Mouse (Mus musculus): ENCODE results near the gene Tmem38b.

The Tmem38b gene

GRCm38 (mm10) chr4:53824831-53825230 lies 1.0 kb upstream of the Tmem38b start:
- Histone ChIP-seq H3K4me3 (replicated peaks; ENCODE audit: low read length) (no peak overlapping the region), H3K36me3 (ENCODE audit: insufficient read depth, low read length) (no peaks in the 10 kb centered on the region), H3K4me1 (replicated peaks; ENCODE audit: low read depth, low read length) (peaks cover 9% of the 10 kb centered on the region), H3K27me3 (ENCODE audit: insufficient read depth, low read length) (no peaks in the 10 kb centered on the region), H3K9me3 (ENCODE audit: low read length) (no peaks in the 10 kb centered on the region)
- TF ChIP-seq CTCF (conservative IDR thresholded peaks at IDR 0.05; ENCODE audit: low read length) (no peak), NANOG (IDR thresholded peaks at IDR 0.05; ENCODE audit: borderline replicate concordance, low read length) (no peak), POU5F1 (IDR thresholded peaks at IDR 0.05; ENCODE audit: borderline replicate concordance, low read length) (no peak)

GRCm38 (mm10) chr4:53826641-53827248 lies 900 bp downstream of the Tmem38b start:
- Histone ChIP-seq H3K27me3 (ENCODE audit: insufficient read depth, low read length) (no peaks in the 10 kb centered on the region), H3K36me3 (ENCODE audit: insufficient read depth, low read length) (no peaks in the 10 kb centered on the region), H3K9me3 (ENCODE audit: low read length) (no peaks in the 10 kb centered on the region), H3K4me1 (replicated peaks; ENCODE audit: low read depth, low read length) (peaks cover 19% of the 10 kb centered on the region), H3K4me3 (replicated peaks; ENCODE audit: low read length) (peak overlapping the region; percentile 99)
- TF ChIP-seq NANOG (IDR thresholded peaks at IDR 0.05; ENCODE audit: borderline replicate concordance, low read length) (no peak), CTCF (conservative IDR thresholded peaks at IDR 0.05; ENCODE audit: low read length) (no peak), POU5F1 (IDR thresholded peaks at IDR 0.05; ENCODE audit: borderline replicate concordance, low read length) (no peak)

- Histone ChIP-seq H3K4me1 (replicated peaks; ENCODE audit: low read depth, low read length) (peaks cover 27% of the 10 kb centered on the region), H3K27me3 (ENCODE audit: insufficient read depth, low read length) (no peaks in the 10 kb centered on the region), H3K9me3 (ENCODE audit: low read length) (no peaks in the 10 kb centered on the region), H3K4me3 (replicated peaks; ENCODE audit: low read length) (no peak overlapping the region), H3K36me3 (ENCODE audit: insufficient read depth, low read length) (peaks cover 2% of the 10 kb centered on the region; the same call in 1 of the 2 replicates)
- TF ChIP-seq CTCF (conservative IDR thresholded peaks at IDR 0.05; ENCODE audit: low read length) = peak; percentile 32; the same call in 1 of the 2 replicates
- TF ChIP-seq NANOG (IDR thresholded peaks at IDR 0.05; ENCODE audit: borderline replicate concordance, low read length) = no peak
- TF ChIP-seq POU5F1 (IDR thresholded peaks at IDR 0.05; ENCODE audit: borderline replicate concordance, low read length) = no peak
Observed at GRCm38 (mm10) chr4:53827869-53828268, 2.0 kb downstream of the Tmem38b start.

GRCm38 (mm10) chr4:53828914-53829313 lies 3.1 kb downstream of the Tmem38b start:
- H3K36me3 ChIP-seq (ENCODE audit: insufficient read depth, low read length) = peaks cover 3% of the 10 kb centered on the region; the same call in 1 of the 2 replicates
- H3K4me3 ChIP-seq (replicated peaks; ENCODE audit: low read length) = no peak overlapping the region
- TF ChIP-seq CTCF (conservative IDR thresholded peaks at IDR 0.05; ENCODE audit: low read length) (no peak), POU5F1 (IDR thresholded peaks at IDR 0.05; ENCODE audit: borderline replicate concordance, low read length) (no peak), NANOG (IDR thresholded peaks at IDR 0.05; ENCODE audit: borderline replicate concordance, low read length) (no peak)
- peaks cover 30% of the 10 kb centered on the region for H3K4me1 ChIP-seq (replicated peaks; ENCODE audit: low read depth, low read length)
- no peaks in the 10 kb centered on the region for H3K27me3 ChIP-seq (ENCODE audit: insufficient read depth, low read length)
- no peaks in the 10 kb centered on the region for H3K9me3 ChIP-seq (ENCODE audit: low read length)

- Histone ChIP-seq H3K4me3 (replicated peaks; ENCODE audit: low read length) (no peak overlapping the region), H3K27me3 (ENCODE audit: insufficient read depth, low read length) (no peaks in the 10 kb centered on the region), H3K9me3 (ENCODE audit: low read length) (no peaks in the 10 kb centered on the region), H3K4me1 (replicated peaks; ENCODE audit: low read depth, low read length) (peaks cover 38% of the 10 kb centered on the region), H3K36me3 (ENCODE audit: insufficient read depth, low read length) (peaks cover 3% of the 10 kb centered on the region; the same call in 1 of the 2 replicates)
- TF ChIP-seq POU5F1 (IDR thresholded peaks at IDR 0.05; ENCODE audit: borderline replicate concordance, low read length) (no peak), NANOG (IDR thresholded peaks at IDR 0.05; ENCODE audit: borderline replicate concordance, low read length) (no peak), CTCF (conservative IDR thresholded peaks at IDR 0.05; ENCODE audit: low read length) (no peak)
Observed at GRCm38 (mm10) chr4:53830016-53830415, 4.2 kb downstream of the Tmem38b start.

- TF ChIP-seq CTCF (conservative IDR thresholded peaks at IDR 0.05; ENCODE audit: low read length) = no peak
- no peak for TF ChIP-seq NANOG (IDR thresholded peaks at IDR 0.05; ENCODE audit: borderline replicate concordance, low read length)
- no peak for TF ChIP-seq POU5F1 (IDR thresholded peaks at IDR 0.05; ENCODE audit: borderline replicate concordance, low read length)
- H3K27me3 ChIP-seq (ENCODE audit: insufficient read depth, low read length) = no peaks in the 10 kb centered on the region
- no peak overlapping the region for H3K4me3 ChIP-seq (replicated peaks; ENCODE audit: low read length)
- no peaks in the 10 kb centered on the region for H3K9me3 ChIP-seq (ENCODE audit: low read length)
- H3K36me3 ChIP-seq (ENCODE audit: insufficient read depth, low read length) = peaks cover 3% of the 10 kb centered on the region; the same call in 1 of the 2 replicates
- peaks cover 42% of the 10 kb centered on the region for H3K4me1 ChIP-seq (replicated peaks; ENCODE audit: low read depth, low read length)
Observed at GRCm38 (mm10) chr4:53830579-53830978, 4.7 kb downstream of the Tmem38b start.

- no peaks in the 10 kb centered on the region for H3K9me3 ChIP-seq (ENCODE audit: low read length)
- H3K36me3 ChIP-seq (ENCODE audit: insufficient read depth, low read length) = peaks cover 3% of the 10 kb centered on the region; the same call in 1 of the 2 replicates
- no peaks in the 10 kb centered on the region for H3K27me3 ChIP-seq (ENCODE audit: insufficient read depth, low read length)
- TF ChIP-seq CTCF (conservative IDR thresholded peaks at IDR 0.05; ENCODE audit: low read length) = no peak
- no peak for TF ChIP-seq NANOG (IDR thresholded peaks at IDR 0.05; ENCODE audit: borderline replicate concordance, low read length)
- no peak for TF ChIP-seq POU5F1 (IDR thresholded peaks at IDR 0.05; ENCODE audit: borderline replicate concordance, low read length)
- peaks cover 47% of the 10 kb centered on the region for H3K4me1 ChIP-seq (replicated peaks; ENCODE audit: low read depth, low read length)
- no peak overlapping the region for H3K4me3 ChIP-seq (replicated peaks; ENCODE audit: low read length)
Observed at GRCm38 (mm10) chr4:53832321-53832720, 6.5 kb downstream of the Tmem38b start.

- no peaks in the 10 kb centered on the region for H3K27me3 ChIP-seq (ENCODE audit: insufficient read depth, low read length)
- no peak for TF ChIP-seq POU5F1 (IDR thresholded peaks at IDR 0.05; ENCODE audit: borderline replicate concordance, low read length)
- TF ChIP-seq NANOG (IDR thresholded peaks at IDR 0.05; ENCODE audit: borderline replicate concordance, low read length) = no peak
- no peak for TF ChIP-seq CTCF (conservative IDR thresholded peaks at IDR 0.05; ENCODE audit: low read length)
- H3K9me3 ChIP-seq (ENCODE audit: low read length) = no peaks in the 10 kb centered on the region
- no peak overlapping the region for H3K4me3 ChIP-seq (replicated peaks; ENCODE audit: low read length)
- H3K4me1 ChIP-seq (replicated peaks; ENCODE audit: low read depth, low read length) = peaks cover 62% of the 10 kb centered on the region
- peaks cover 3% of the 10 kb centered on the region; the same call in 1 of the 2 replicates for H3K36me3 ChIP-seq (ENCODE audit: insufficient read depth, low read length)
Observed at GRCm38 (mm10) chr4:53836978-53837377, 11.1 kb downstream of the Tmem38b start.

Measured in E14TG2a.4 (cell line).